Mouse (Mus musculus) megakaryocyte progenitor cell, adult 5-6 weeks (primary cell): ENCODE data around the gene Cpz. TPM values are rescaled to one million over a fixed set of nuclear protein-coding genes. Genes with fewer than 3 reads are reported as not detected.

Source experiments
- ATAC-seq: replicated peaks from 2 replicates; pipeline ENCODE4 v1.8.0; 2016; ENCODE audit warnings: mild to moderate bottlenecking, moderate TSS enrichment, inconsistent platforms; ENCODE audit not compliant: poor library complexity
- total RNA-seq, 2 experiments: library from RNA; stranded (forward) in 1 of 2; stranded (reverse) in 1 of 2; fragments of 157-497, 149-512 nt in 1 of 2; fragments of 200-1000 nt in 1 of 2; gene quantifications; 2 replicates each; pipeline versions ENCODE4 v1.2.3 to v1.2.4; 2015 to 2017

The Cpz gene
- total RNA-seq (2015) (not detected in 2 replicates), total RNA-seq (2017) (not detected in 2 replicates)

- no peak for ATAC-seq
Measured at GRCm38 (mm10) chr5:35525469-35526123, at the start of gene Cpz. TSS of gene Cpz (minus strand) at chr5:35525698.

GRCm38 (mm10) chr5:35574653-35575599 is 49.4 kb upstream of the Cpz start, which contains the start of gene Trmt44:
TSS of gene Trmt44 (minus strand) at chr5:35575070.
- peak; percentile 99 for ATAC-seq

DNA sequence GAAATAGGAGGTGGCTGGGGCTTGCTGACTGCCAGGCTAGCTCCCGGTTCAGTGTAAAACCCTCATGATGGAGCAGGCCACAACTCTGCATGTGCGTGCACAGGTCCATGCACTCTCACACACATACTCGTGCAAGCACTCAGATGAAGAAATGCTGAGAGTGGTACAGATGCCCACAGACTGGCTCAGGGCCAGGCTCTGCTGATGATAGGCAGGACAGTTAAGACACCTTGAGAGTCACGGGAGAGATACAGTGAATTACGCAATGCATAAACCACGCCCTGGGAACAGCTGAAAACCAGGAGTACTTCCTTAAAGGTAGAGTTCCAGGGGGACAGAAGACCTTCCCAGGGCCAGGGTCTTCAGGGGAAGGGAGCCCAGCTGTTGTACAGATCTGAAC is 46.0 kb upstream of the Cpz start:
- ATAC-seq: no peak

- no peak for ATAC-seq
Measured at GRCm38 (mm10) chr5:35566632-35567031, 41.1 kb upstream of the Cpz start.

- ATAC-seq: no peak
Measured at GRCm38 (mm10) chr5:35565217-35565616, 39.7 kb upstream of the Cpz start.

GRCm38 (mm10) chr5:35563449-35563848 is 38.0 kb upstream of the Cpz start:
- peak; percentile 92 for ATAC-seq

- ATAC-seq: no peak
Measured at GRCm38 (mm10) chr5:35562616-35563015, 37.1 kb upstream of the Cpz start.

GRCm38 (mm10) chr5:35559447-35559846 is 33.9 kb upstream of the Cpz start:
- no peak for ATAC-seq

GRCm38 (mm10) chr5:35557946-35558621 is 32.6 kb upstream of the Cpz start:
- no peak for ATAC-seq

DNA sequence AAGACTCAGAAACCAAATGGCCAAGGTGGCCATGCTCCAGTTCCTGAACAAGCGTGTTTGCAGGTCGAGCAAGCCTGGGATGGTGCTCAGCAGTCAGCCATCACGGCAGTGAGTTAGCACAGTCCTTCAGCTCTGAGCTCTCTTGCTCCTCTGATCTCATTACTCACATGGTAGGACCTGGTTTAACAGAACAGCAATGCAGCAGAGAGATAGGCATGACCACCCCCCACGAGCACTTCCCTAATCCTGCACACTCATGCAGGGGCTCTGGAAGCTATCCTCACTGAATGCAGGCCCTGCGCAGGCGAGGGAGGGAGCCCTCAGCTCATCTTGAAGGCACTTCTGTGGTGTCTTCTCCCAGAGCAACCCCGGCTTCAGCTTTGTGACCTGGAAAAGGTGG is 30.9 kb upstream of the Cpz start:
- ATAC-seq: no peak

DNA sequence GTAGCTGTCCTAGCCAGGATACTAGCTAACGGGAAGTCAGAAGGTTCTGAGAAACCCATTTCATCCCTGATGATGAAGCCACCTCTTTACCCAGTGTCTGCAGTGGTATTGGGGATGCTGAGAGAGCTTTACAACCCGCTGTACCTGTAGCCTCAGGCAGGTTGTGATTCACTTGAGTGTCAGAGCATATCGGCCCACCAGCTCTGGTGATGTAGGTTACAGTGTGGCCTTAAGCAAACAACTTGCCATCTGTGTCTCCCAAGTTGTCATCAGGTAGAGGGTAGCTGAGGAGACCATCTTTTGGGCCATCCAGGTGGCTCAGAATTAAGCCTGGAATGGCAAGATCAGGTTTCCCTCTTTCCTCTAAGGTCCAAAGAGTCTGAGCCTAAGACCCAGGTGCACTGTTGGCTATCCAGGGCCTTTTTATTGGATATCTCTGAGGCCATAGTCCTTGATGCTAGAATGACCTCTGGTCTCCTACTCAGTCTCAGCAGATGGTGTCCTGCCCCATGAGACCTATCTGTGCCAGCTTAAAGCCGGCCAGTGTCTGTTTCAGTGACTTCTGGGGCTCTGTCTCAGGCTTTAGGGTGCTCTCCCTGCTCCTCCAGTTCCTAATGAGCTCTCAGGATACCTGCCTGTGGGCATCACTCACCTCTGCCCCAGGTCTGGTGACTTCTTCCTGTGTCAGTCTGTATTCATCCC is 27.5 kb upstream of the Cpz start:
- ATAC-seq: no peak

DNA sequence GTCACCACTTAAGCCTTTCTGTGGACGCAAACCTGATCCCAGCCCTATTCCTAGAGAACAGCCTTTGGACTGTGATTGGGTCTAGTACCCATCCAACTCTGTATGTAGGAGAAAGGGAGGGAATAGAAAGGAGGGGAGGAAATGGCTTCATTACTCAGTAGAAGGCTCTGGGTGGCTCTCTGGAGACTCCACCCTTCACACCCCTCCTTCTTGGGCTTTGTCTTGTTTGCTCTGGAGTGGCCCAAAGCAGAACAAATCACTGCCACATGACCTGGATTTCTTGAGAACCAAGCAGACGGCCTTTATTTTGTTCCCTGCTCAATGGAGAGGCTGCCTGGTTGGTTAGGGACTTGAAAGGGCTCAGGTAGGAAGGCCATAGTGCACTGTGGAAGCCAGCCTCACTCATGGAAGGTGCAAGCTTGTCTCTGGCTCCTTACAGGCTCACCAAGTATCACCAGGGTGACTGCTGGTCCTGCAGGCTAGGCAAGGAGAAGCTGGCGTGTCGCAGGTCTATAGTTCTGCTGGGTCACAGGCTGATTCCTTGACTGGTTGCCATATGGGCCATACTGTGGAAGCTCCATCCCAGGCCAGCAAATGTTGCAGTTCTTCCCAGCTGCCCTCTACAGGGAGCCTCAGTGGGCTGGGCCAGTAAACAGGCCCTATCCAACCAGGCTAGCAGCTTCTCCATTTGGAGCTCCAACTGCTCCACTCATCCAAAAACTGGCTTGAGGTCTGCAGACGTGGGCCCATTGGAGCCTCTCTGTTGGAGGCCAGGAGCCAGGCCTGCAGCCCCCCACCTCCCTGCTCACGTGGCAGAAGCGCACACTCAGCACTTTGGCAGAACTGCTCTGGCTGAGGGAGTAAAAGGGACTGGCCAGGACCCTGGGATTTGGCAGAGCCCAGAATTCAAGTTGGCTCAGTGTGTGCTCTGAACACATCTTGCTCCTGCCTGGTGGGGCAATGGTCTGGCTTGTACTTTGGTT is 26.6 kb upstream of the Cpz start:
- no peak for ATAC-seq

- ATAC-seq: no peak
Measured at GRCm38 (mm10) chr5:35546127-35546526, 20.6 kb upstream of the Cpz start.

GRCm38 (mm10) chr5:35541059-35541790 is 15.7 kb upstream of the Cpz start:
- no peak for ATAC-seq

DNA sequence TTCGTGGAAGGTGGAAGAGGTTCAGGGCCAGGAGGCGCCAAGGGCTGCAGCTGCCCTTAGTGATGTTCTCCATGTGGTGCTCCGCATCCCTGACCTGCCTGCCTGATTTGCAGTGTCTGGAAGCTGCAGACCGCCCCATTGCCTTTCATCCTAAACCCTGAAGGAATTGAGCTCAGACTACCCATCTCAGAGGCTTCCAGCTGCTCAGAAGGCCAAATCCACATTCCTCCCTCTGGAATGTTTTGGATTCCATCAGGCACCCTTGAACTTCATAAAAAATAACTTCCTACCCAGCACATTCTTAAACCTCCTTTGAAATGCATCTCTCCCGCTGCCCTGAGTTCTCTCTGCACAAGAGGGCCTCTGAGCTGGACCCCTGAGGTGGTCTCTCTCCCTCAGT is 15.1 kb upstream of the Cpz start:
- ATAC-seq: no peak

DNA sequence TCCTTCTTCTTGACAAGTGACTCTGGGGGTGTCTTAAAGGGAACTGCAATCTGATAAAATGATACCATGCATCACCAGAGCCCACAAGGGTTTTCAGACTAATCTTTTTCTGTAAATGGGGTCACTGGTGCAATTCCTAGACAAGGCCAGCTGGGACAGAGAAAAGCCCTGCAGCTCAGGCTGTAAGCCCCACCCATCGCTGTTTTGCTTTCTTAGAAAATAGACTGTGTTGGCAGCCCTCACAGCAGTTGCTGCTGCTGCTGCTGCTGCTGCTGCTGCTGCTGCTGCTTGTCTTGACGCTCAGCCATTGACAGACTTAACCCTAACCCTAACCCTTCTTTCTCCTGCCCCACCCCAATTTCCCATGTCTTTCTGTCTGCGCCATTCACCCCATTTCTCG is 14.1 kb upstream of the Cpz start:
- no peak for ATAC-seq

- ATAC-seq: no peak
Measured at GRCm38 (mm10) chr5:35538022-35538421, 12.5 kb upstream of the Cpz start.

- ATAC-seq: no peak
Measured at GRCm38 (mm10) chr5:35537474-35537873, 12.0 kb upstream of the Cpz start.

DNA sequence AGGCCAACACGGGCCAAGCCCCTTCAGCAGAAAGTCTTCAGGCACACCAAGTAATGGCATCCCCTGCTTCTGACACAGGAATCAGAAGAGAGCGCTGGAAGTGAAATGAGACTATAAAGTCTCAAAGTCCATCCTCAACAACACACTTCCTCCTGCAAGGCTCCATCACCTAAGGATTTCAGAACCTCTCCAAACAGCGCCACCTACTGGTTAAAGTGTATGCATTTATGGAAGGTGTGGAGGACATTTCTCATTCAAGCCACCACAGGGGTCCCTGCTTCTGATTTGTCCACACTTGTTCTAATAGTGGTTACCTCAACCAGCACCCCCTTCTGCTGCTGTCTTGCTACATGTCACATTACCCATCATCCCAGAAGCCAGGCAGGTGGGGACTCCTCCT is 10.8 kb upstream of the Cpz start:
- ATAC-seq: no peak
